Mouse (Mus musculus): ENCODE measurements at regions not wholly inside any gene's neighbourhood (a gene's known extent, or its start where the extent isn't known, plus 50 kb on each side); places are given as distances from the start of the nearest gene placed in this dataset.

- DNase-seq = no peak
Observed at GRCm38 (mm10) chr11:66605998-66606397, 80.2 kb upstream of the Shisa6 start.

- no peak for DNase-seq
Observed at GRCm38 (mm10) chr11:66606646-66607045, 80.9 kb upstream of the Shisa6 start.

- no peak for DNase-seq
Observed at GRCm38 (mm10) chr11:66609733-66610132, 84.0 kb upstream of the Shisa6 start.

GRCm38 (mm10) chr11:66613150-66613549, 87.4 kb upstream of the Shisa6 start:
- DNase-seq = peak in 1 of 2 experiments; percentile 1

- no peak for DNase-seq
Observed at GRCm38 (mm10) chr11:66625491-66625890, 99.7 kb upstream of the Shisa6 start.

GRCm38 (mm10) chr11:66656810-66657209, 131.0 kb upstream of the Shisa6 start:
- DNase-seq = no peak

GRCm38 (mm10) chr11:66674581-66674980, 148.8 kb upstream of the Shisa6 start:
- no peak for DNase-seq

- DNase-seq = no peak
Observed at GRCm38 (mm10) chr11:66680057-66680621, 154.4 kb upstream of the Shisa6 start.

GRCm38 (mm10) chr11:66681892-66682291, 156.1 kb upstream of the Shisa6 start:
- DNase-seq = no peak

GRCm38 (mm10) chr11:66684181-66684580, 158.4 kb upstream of the Shisa6 start:
- no peak for DNase-seq

- no peak for DNase-seq
Observed at GRCm38 (mm10) chr11:66694651-66695266, 169.0 kb upstream of the Shisa6 start.

GRCm38 (mm10) chr11:66696791-66697190, 171.0 kb upstream of the Shisa6 start:
- no peak for DNase-seq

GRCm38 (mm10) chr11:66745479-66745878, 166.3 kb upstream of the Pirt start:
- no peak for DNase-seq

- DNase-seq = no peak
Observed at GRCm38 (mm10) chr11:66789997-66790396, 121.8 kb upstream of the Pirt start.

GRCm38 (mm10) chr11:66806887-66807286, 104.9 kb upstream of the Pirt start:
- DNase-seq = no peak

GRCm38 (mm10) chr11:66813310-66813709, 98.5 kb upstream of the Pirt start:
- no peak for DNase-seq

GRCm38 (mm10) chr11:66813731-66814130, 98.0 kb upstream of the Pirt start:
- DNase-seq = no peak

GRCm38 (mm10) chr11:66835864-66836263, 75.9 kb upstream of the Pirt start:
- no peak for DNase-seq

GRCm38 (mm10) chr11:66836633-66837380, 75.0 kb upstream of the Pirt start:
- no peak for DNase-seq

GRCm38 (mm10) chr11:66845238-66845637, 66.5 kb upstream of the Pirt start:
- DNase-seq = no peak

- DNase-seq = no peak
Observed at GRCm38 (mm10) chr11:66846043-66846775, 65.6 kb upstream of the Pirt start.

Measured in cerebellum, postnatal 36 days (tissue).